Mouse (Mus musculus) heart, embryonic 14.5 days (tissue): ENCODE measurements around the gene Spns2. TPM values are rescaled to one million over a fixed set of nuclear protein-coding genes. Genes with fewer than 3 reads are reported as not detected.
A peak's percentile ranks its signal among the peaks of the same experiment; 100 is the strongest.

Experiments
- ATAC-seq: fragments of 200-750 bp; cut with Nextera tagmentation; 2 replicates; pipeline ENCODE4 v1.8.0; 2017; ENCODE audit warnings: low read depth, moderate TSS enrichment; ENCODE audit not compliant: insufficient number of reproducible peaks, insufficient read depth, low FRiP score
- H3K27ac ChIP-seq, 2 experiments: fragments of 200-500 bp in 1 of 2; fragments of 300-500 bp in 1 of 2; sonication (generic) in 1 of 2; replicated peaks in 1 of 2; 2 replicates each; pipeline ENCODE4 v1.5.1; 2012 to 2014; ENCODE audit warnings: low read depth in 2 of 2, low read length in 2 of 2, control low read depth in 1 of 2, mild to moderate bottlenecking in 1 of 2, mixed read lengths in 1 of 2; ENCODE audit not compliant: control insufficient read depth in 1 of 2, insufficient read depth in 1 of 2
- H3K27me3 ChIP-seq: fragments of 300-500 bp; sonication (generic); 2 replicates; pipeline ENCODE4 v1.6.1; 2014; ENCODE audit warnings: mild to moderate bottlenecking, low read length, control low read depth; ENCODE audit not compliant: control insufficient read depth, insufficient read depth
- H3K36me3 ChIP-seq: fragments of 300-500 bp; sonication (generic); 2 replicates; pipeline ENCODE4 v1.6.1; 2014; ENCODE audit warnings: mild to moderate bottlenecking, control low read depth, low read length, mixed read lengths; ENCODE audit not compliant: control insufficient read depth, insufficient read depth
- H3K4me1 ChIP-seq, 2 experiments: fragments of 200-500 bp in 1 of 2; fragments of 300-500 bp in 1 of 2; sonication (generic) in 1 of 2; 2 replicates each; pipeline ENCODE4 v1.6.1; 2012 to 2014; ENCODE audit warnings: low read length in 2 of 2, control low read depth in 1 of 2, mixed read lengths in 1 of 2; ENCODE audit not compliant: control insufficient read depth in 2 of 2, insufficient read depth in 2 of 2
- H3K4me2 ChIP-seq: fragments of 300-500 bp; sonication (generic); 2 replicates; pipeline ENCODE4 v1.6.1; 2014; ENCODE audit warnings: mild to moderate bottlenecking, low read length
- H3K4me3 ChIP-seq, 2 experiments: fragments of 200-500 bp in 1 of 2; fragments of 300-500 bp in 1 of 2; sonication (generic) in 1 of 2; 2 replicates each; pipeline ENCODE4 v1.5.1; 2012 to 2014; ENCODE audit warnings: low read length in 2 of 2, mild to moderate bottlenecking in 2 of 2, control low read depth in 1 of 2, low read depth in 1 of 2, moderate library complexity in 1 of 2; ENCODE audit not compliant: control insufficient read depth in 1 of 2, insufficient read depth in 1 of 2
- H3K9ac ChIP-seq: fragments of 300-500 bp; sonication (generic); 2 replicates; pipeline ENCODE4 v1.6.1; 2014; ENCODE audit warnings: mild to moderate bottlenecking, low read length
- H3K9me3 ChIP-seq: fragments of 300-500 bp; sonication (generic); 2 replicates; pipeline ENCODE4 v1.6.1; 2016; ENCODE audit warnings: low read length, control low read depth; ENCODE audit not compliant: control insufficient read depth
- WGBS: fragments of 180-500 bp; shearing (Covaris S2); extraction: QIAGEN DNeasy Blood & Tissue Kit; methylation state at CpG from one replicate; pipeline ENCODE4 v1.1.7; 2014; 5-methylcytosine and 5-hydroxymethylcytosine counted together
- polyA plus RNA-seq: library from polyadenylated mRNA; unstranded; fragments of >200 nt; fragmentation: Nextera tagmentation; extraction: Ambion mirVana; gene quantifications from 2 replicates; pipeline ENCODE4 v1.2.1, GENCODE M21; 2014

Spns2 gene
- polyA plus RNA-seq, 1 experiment from 2014 or later: 3.7 TPM

DNA sequence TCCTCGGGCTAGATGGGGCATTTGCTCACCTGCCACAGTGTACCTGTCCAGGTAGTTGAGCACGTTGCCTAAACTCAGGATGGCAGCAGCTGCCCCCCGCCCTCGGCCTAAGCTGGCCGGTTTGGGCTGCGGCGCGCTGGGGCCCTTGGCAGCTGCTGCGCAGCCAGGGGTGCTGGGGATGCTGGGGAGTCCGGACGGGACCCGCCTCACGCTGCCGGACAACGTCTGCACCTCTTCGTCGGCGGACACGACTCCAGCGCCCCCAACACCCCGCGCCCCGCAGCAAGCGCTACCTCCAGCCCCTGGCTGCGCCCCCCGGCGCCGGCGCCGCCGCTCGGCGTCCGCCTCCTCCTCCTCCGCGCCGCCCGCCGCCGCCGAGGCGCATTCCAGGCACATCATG, 307 bp downstream of the Spns2 start:
- peaks cover 27% of the 10 kb centered on the region for H3K27me3 ChIP-seq
- no peak overlapping the region for H3K27ac ChIP-seq
- H3K9me3 ChIP-seq: no peaks in the 10 kb centered on the region
- WGBS: under 1% methylated on average over 36 of the region's 42 CpGs
- H3K4me1 ChIP-seq: peaks cover 3 to 13% of the 10 kb centered on the region in 2 experiments; a peak in 3 of 4 replicates
- peak overlapping the region; percentile 67 for H3K9ac ChIP-seq
- peak overlapping the region; percentile 98 for H3K4me2 ChIP-seq
- peak overlapping the region; percentile 48 to 62 for H3K4me3 ChIP-seq
- peak; percentile 6; the same call in 1 of the 2 replicates for ATAC-seq
- H3K36me3 ChIP-seq: no peaks in the 10 kb centered on the region

DNA sequence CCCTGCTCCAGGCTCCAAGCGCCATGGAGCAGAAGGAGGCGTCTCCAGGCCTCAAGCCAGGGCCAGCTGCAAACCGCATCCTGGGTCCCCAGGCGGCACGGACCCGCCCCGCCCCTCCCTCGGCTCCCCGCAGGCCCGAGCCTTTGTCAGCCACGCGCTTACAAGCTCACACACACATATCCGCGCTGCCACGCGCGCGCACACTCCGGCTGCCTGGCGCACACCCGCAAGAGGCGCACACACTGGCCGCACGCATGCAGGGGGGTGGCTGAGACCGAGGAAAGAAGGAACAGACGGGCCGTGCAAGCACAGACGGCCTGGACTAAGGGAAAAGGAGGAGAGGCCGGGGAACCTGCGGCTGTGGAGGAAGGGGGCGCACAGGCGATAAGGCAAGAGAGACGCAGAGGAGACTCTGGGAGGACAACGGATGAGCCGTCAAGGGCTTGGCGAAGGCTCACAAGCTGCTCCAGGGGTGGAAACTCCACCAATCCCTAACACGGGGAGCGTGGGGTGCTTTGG, 892 bp downstream of the Spns2 start:
- H3K4me2 ChIP-seq: peak overlapping the region; percentile 98
- no peaks in the 10 kb centered on the region for H3K9me3 ChIP-seq
- WGBS: under 1% methylated on average over 38 of the region's 38 CpGs
- H3K4me3 ChIP-seq: peak overlapping the region; percentile 48 to 62
- H3K4me1 ChIP-seq: peaks cover 3 to 13% of the 10 kb centered on the region in 2 experiments; a peak in 3 of 4 replicates
- peaks cover 27% of the 10 kb centered on the region for H3K27me3 ChIP-seq
- peak overlapping the region; percentile 67 for H3K9ac ChIP-seq
- H3K36me3 ChIP-seq: no peaks in the 10 kb centered on the region
- H3K27ac ChIP-seq: no peak overlapping the region
- ATAC-seq: no peak

DNA sequence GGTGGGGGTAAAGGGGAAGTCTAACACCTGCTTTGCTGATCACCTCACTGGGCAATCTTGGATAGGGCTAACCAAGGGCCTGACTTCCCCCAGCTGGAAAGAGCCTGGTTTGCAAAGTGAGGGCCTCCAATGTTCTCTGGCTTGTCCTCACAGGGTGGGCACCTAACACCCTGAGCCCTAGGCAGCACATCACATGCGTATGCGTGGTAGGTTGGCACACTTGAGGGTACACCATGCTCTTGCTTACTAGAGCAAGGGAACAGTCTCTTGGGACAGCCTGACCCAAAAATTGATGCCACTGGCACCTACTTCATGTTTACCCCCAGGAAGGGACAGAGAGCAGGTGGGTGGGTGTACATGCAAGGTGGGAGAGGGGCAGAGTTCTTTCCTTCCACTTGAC, 2.0 kb downstream of the Spns2 start:
- no peak for ATAC-seq
- peak overlapping the region in 1 of 2 experiments; percentile 62; a peak in 1 of 4 replicates for H3K4me3 ChIP-seq
- peaks cover 27% of the 10 kb centered on the region for H3K27me3 ChIP-seq
- H3K4me2 ChIP-seq: peak overlapping the region; percentile 98
- WGBS: 88% methylated on average over 2 of the region's 2 CpGs
- no peak overlapping the region for H3K27ac ChIP-seq
- no peak overlapping the region for H3K9ac ChIP-seq
- H3K9me3 ChIP-seq: no peaks in the 10 kb centered on the region
- H3K4me1 ChIP-seq: peaks cover 5 to 13% of the 10 kb centered on the region in 2 experiments
- no peaks in the 10 kb centered on the region for H3K36me3 ChIP-seq

DNA sequence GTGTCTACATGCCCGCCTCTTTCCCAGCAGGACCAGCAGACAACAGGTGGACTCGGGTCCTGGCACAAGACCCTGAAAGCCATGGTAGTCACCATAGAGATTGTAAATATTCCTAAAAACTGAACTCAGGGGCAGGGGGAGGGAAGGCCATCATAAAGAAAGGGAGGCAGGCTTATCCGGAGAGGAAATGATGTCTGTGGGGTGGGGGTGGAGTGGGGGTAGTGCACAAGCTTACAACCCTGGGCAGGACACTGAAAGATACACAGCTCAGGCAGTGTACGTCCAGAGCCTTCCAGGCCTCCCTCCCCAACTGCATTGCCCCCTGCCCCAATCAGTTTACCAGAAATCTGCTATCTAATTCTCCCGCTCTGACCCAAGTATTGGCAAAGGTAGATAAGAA, 2.5 kb downstream of the Spns2 start:
- ATAC-seq: no peak

DNA sequence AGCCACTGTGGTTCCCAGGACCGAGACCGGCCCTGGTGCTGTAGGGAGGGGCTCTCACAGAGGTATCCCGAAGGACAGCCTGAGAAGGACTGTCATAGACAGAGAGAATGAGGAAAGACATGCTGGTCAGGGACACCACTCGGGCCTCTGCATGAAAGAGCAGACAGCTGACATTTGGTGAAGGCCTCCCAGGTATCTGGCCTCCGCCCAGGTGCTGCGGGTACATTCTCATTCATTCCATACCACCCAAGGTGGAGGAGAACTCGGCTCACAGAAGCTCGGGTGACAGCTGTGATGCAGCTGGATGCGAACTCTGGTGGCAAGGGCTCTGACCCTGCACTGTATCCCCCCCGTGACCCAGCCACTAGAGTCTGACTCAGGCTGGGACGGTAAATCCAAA, 3.7 kb downstream of the Spns2 start:
- Histone ChIP-seq H3K27me3 (peaks cover 27% of the 10 kb centered on the region), H3K36me3 (no peaks in the 10 kb centered on the region), H3K9me3 (no peaks in the 10 kb centered on the region), H3K4me1 (peaks cover 12 to 20% of the 10 kb centered on the region in 2 experiments), H3K9ac (no peak overlapping the region), H3K4me3 (no peak overlapping the region), H3K27ac (no peak overlapping the region), H3K4me2 (no peak overlapping the region)
- ATAC-seq: no peak
- 70% methylated on average over 11 of the region's 11 CpGs for WGBS

More for the DNA sequence above, 2.5 kb downstream of the Spns2 start:
- WGBS: 49% methylated on average over 5 of the region's 5 CpGs
- Histone ChIP-seq H3K27me3 (peaks cover 27% of the 10 kb centered on the region), H3K36me3 (no peaks in the 10 kb centered on the region), H3K9ac (no peak overlapping the region), H3K9me3 (no peaks in the 10 kb centered on the region), H3K4me1 (peaks cover 7 to 17% of the 10 kb centered on the region in 2 experiments), H3K27ac (no peak overlapping the region), H3K4me2 (peak overlapping the region; percentile 98), H3K4me3 (no peak overlapping the region)

DNA sequence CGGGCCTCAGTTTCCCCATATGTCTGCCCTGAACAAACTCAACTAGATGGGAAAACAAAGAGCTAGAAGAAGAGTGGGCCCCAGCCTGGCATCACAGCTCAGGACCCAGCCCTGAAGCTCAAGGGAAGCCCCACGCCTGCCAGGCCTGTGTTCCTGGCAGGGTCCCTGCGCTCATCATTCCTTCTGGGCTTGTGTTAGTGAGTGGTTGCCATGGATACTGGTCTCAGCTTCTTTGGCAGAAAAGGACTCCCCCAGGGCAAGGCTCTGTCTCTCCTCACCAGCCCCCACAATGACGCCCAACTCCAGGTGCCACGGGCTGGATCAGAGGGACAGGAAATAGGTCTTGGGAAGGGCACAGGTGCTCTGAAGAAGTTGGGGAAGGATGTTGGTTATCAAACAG, 4.5 kb downstream of the Spns2 start:
- Histone ChIP-seq H3K27ac (no peak overlapping the region), H3K4me2 (no peak overlapping the region), H3K9me3 (no peaks in the 10 kb centered on the region), H3K9ac (no peak overlapping the region), H3K4me3 (no peak overlapping the region), H3K27me3 (peaks cover 27% of the 10 kb centered on the region), H3K36me3 (no peaks in the 10 kb centered on the region), H3K4me1 (peaks cover 12 to 20% of the 10 kb centered on the region in 2 experiments)
- WGBS: 73% methylated on average over 5 of the region's 5 CpGs
- no peak for ATAC-seq

DNA sequence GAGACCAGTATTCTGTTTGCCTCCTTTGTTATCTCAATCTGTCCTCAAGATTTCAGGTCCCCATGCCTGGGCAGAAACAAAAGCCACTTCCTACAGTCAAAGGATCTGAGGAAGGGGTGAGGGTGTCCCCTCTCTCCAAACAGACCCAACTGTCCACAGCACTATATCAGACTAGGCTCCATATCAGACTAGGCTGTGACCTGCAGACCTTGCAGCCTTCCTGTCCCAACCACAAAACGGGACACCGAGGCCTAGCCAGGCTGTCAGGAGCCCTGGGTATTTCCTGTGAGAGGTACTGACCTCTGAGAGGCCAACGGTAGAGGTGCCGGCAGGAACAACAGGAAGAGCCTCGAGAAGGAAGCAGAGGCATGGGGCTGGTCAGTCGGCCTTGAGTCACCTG, 5.2 kb downstream of the Spns2 start:
- H3K9ac ChIP-seq: no peak overlapping the region
- ATAC-seq: no peak
- H3K27me3 ChIP-seq: peaks cover 26% of the 10 kb centered on the region
- WGBS: 28% methylated on average over 6 of the region's 6 CpGs
- H3K4me2 ChIP-seq: no peak overlapping the region
- H3K4me3 ChIP-seq: no peak overlapping the region
- H3K27ac ChIP-seq: no peak overlapping the region
- peaks cover 12 to 20% of the 10 kb centered on the region in 2 experiments for H3K4me1 ChIP-seq
- H3K36me3 ChIP-seq: no peaks in the 10 kb centered on the region
- H3K9me3 ChIP-seq: no peaks in the 10 kb centered on the region

DNA sequence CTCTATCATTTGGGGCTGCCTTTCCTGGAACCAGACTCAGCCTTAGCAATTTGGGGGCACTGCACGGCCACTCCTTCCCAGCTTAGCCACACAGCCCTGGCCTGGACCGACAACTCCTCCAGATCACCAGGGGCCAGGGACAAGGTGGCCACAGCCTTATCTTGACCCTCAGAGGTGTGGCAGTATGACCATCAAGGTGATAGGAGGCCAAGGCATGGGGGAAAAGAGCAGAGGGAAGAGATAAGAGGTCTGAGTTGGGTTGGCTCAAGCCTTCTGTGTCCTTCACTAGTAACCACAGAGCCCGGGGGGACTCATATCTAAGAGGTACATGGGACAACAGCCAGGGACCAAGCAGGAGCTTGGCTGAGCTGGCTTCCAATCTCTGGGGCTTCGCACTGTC, 7.8 kb downstream of the Spns2 start:
- Histone ChIP-seq H3K36me3 (no peaks in the 10 kb centered on the region), H3K4me2 (no peak overlapping the region), H3K27me3 (0 out of 2 replicates have a peak, but pooled peaks cover under 1% of the 10 kb centered on the region), H3K4me1 (peaks cover 15 to 16% of the 10 kb centered on the region in 2 experiments; a peak in 3 of 4 replicates), H3K4me3 (no peak overlapping the region), H3K9ac (no peak overlapping the region), H3K27ac (no peak overlapping the region), H3K9me3 (no peaks in the 10 kb centered on the region)
- 36% methylated on average over 4 of the region's 4 CpGs for WGBS
- no peak for ATAC-seq
